Mouse (Mus musculus) heart, adult 2 months (tissue): ENCODE results near the gene Bhmt.

ENCODE experiments used
- CTCF ChIP-seq: fragments of 200-600 bp; IDR thresholded peaks from 2 replicates; pipeline ENCODE4 v1.8.1; 2022; ENCODE audit warnings: antibody characterized with exemption, mild to moderate bottlenecking, moderate library complexity
- POLR2A ChIP-seq: fragments of 200-500 bp; IDR thresholded peaks from 2 replicates; pipeline ENCODE4 v1.6.1; 2011; ENCODE audit warnings: mild to moderate bottlenecking, low read depth, low read length, control low read depth; ENCODE audit not compliant: insufficient read depth

DNA sequence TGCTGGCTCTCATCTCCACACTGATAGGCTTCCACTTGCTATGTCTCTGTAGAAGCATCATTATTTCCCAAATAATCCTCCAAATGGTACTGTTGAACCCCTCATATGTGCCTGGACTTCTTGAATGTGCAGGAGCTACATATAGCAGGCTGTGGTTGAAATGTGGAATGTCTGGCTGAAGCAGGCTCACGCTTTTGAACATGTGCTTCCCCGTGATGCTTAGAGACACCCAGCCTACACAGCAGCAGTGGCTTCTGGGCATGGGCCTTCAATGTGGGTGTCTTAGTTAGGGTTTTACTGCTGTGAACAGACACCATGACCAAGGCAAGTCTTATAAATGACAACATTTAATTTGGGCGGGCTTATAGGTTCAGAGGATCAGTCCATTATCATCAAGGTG, 30.1 kb downstream of the Bhmt start:
- TF ChIP-seq CTCF (no peak), POLR2A (no peak)
